Mouse (Mus musculus) CH12.LX (cell line): ENCODE measurements at regions not wholly inside any gene's neighbourhood (a gene's known extent, or its start where the extent isn't known, plus 50 kb on each side); places are given as distances from the start of the nearest gene placed in this dataset.

Source experiments
- DNase-seq: peaks from one replicate; pipeline ENCODE4 v3.0.0-alpha.2; 2013; ENCODE audit errors: extremely low read depth
- H3K27ac ChIP-seq: 2 replicates; pipeline ENCODE4 v1.5.1; 2012; ENCODE audit warnings: low read depth, mild to moderate bottlenecking, control low read depth, moderate library complexity; ENCODE audit not compliant: insufficient read depth
- H3K27me3 ChIP-seq: replicated peaks from 2 replicates; pipeline ENCODE3; 2012; ENCODE audit warnings: inconsistent platforms
- H3K36me3 ChIP-seq, 2 experiments: replicated peaks in 1 of 2; 2 replicates each; pipeline versions ENCODE3 to v1.6.1; 2012; ENCODE audit warnings: inconsistent platforms in 1 of 2, low read length in 1 of 2, mild to moderate bottlenecking in 1 of 2, mixed read lengths in 1 of 2, moderate library complexity in 1 of 2; ENCODE audit not compliant: control insufficient read depth in 1 of 2, insufficient read depth in 1 of 2
- H3K4me1 ChIP-seq, 2 experiments: 2 replicates each; pipeline ENCODE4 v1.6.1; 2012; ENCODE audit warnings: inconsistent platforms in 1 of 2, moderate library complexity in 1 of 2; ENCODE audit not compliant: insufficient read depth in 2 of 2, control insufficient read depth in 1 of 2
- H3K4me2 ChIP-seq: 2 replicates; pipeline ENCODE4 v1.6.1; 2012; ENCODE audit warnings: low read depth, mild to moderate bottlenecking, control low read depth; ENCODE audit not compliant: poor library complexity, insufficient read depth, severe bottlenecking
- H3K4me3 ChIP-seq, 3 experiments: fragments of 150-350 bp in 1 of 3; sonication (generic) in 1 of 3; replicated peaks in 1 of 3; 2 replicates each; pipeline versions ENCODE3 to v1.5.1; 2011 to 2012; ENCODE audit warnings: low read depth in 2 of 3, low read length in 2 of 3, mild to moderate bottlenecking in 2 of 3, moderate library complexity in 2 of 3, control low read depth in 1 of 3, improper control_type of control experiment in 1 of 3, inconsistent platforms in 1 of 3, mixed read lengths in 1 of 3; ENCODE audit not compliant: poor library complexity in 1 of 3
- H3K79me2 ChIP-seq: replicated peaks from 2 replicates; pipeline ENCODE4 v1.6.1; 2012; ENCODE audit warnings: mild to moderate bottlenecking, moderate library complexity; ENCODE audit not compliant: control insufficient read depth, poor library complexity, insufficient read depth, severe bottlenecking; ENCODE audit errors: extremely low read depth
- H3K9ac ChIP-seq: 2 replicates; pipeline ENCODE4 v1.6.1; 2012; ENCODE audit warnings: low read depth, mild to moderate bottlenecking, control low read depth, moderate library complexity; ENCODE audit not compliant: insufficient read depth
- H3K9me3 ChIP-seq: replicated peaks from 2 replicates; pipeline ENCODE3; 2012; ENCODE audit warnings: low read length, inconsistent platforms, mixed read lengths
- CHD1 ChIP-seq: IDR thresholded peaks from 2 replicates; pipeline ENCODE4 v1.6.1; 2012; ENCODE audit warnings: low read depth, low read length, improper control_type of control experiment, inconsistent platforms
- CHD2 ChIP-seq: IDR thresholded peaks from 2 replicates; pipeline ENCODE4 v1.6.1; 2011; ENCODE audit warnings: low read length, improper control_type of control experiment
- CTCF ChIP-seq, 2 experiments: IDR thresholded peaks in 1 of 2; conservative IDR thresholded peaks in 1 of 2; 2 replicates each; pipeline ENCODE4 v1.5.1; 2011 to 2012; ENCODE audit warnings: low read depth in 2 of 2, low read length in 2 of 2, improper control_type of control experiment in 1 of 2, inconsistent platforms in 1 of 2, mild to moderate bottlenecking in 1 of 2, moderate library complexity in 1 of 2
- E2F4 ChIP-seq: IDR thresholded peaks from 2 replicates; pipeline ENCODE4 v1.6.1; 2011; ENCODE audit warnings: low read depth, low read length, improper control_type of control experiment; ENCODE audit not compliant: insufficient replicate concordance
- ETS1 ChIP-seq: conservative IDR thresholded peaks from 2 replicates; pipeline ENCODE4 v1.6.1; 2012; ENCODE audit warnings: low read depth, mild to moderate bottlenecking, inconsistent platforms, low read length, improper control_type of control experiment, moderate library complexity
- HCFC1 ChIP-seq: IDR thresholded peaks from 2 replicates; pipeline ENCODE4 v1.6.1; 2012; ENCODE audit warnings: low read depth, mild to moderate bottlenecking, inconsistent platforms, low read length, improper control_type of control experiment
- IRF4 ChIP-seq: IDR thresholded peaks from 2 replicates; pipeline ENCODE4 v1.6.1; 2014; ENCODE audit warnings: low read depth, mild to moderate bottlenecking, inconsistent platforms, low read length, improper control_type of control experiment
- JUN ChIP-seq: IDR thresholded peaks from 2 replicates; pipeline ENCODE4 v1.6.1; 2011; ENCODE audit warnings: low read depth, mild to moderate bottlenecking, low read length, improper control_type of control experiment, moderate library complexity; ENCODE audit not compliant: insufficient read depth
- KAT2A ChIP-seq: IDR thresholded peaks from 2 replicates; pipeline ENCODE4 v1.6.1; 2012; ENCODE audit warnings: low read length, improper control_type of control experiment, inconsistent platforms; ENCODE audit not compliant: insufficient replicate concordance
- MEF2A ChIP-seq: IDR thresholded peaks from 2 replicates; pipeline ENCODE4 v1.6.1; 2014; ENCODE audit warnings: low read depth, mild to moderate bottlenecking, inconsistent platforms, low read length, improper control_type of control experiment, borderline replicate concordance
- MXI1 ChIP-seq: IDR thresholded peaks from 2 replicates; pipeline ENCODE4 v1.6.1; 2011; ENCODE audit warnings: mild to moderate bottlenecking, low read depth, low read length, improper control_type of control experiment
- NELFE ChIP-seq: IDR thresholded peaks from 2 replicates; pipeline ENCODE4 v1.6.1; 2011; ENCODE audit warnings: low read depth, low read length, improper control_type of control experiment
- NRF1 ChIP-seq: IDR thresholded peaks from 2 replicates; pipeline ENCODE4 v1.6.1; 2014; ENCODE audit warnings: low read depth, mild to moderate bottlenecking, inconsistent platforms, low read length, improper control_type of control experiment, moderate library complexity
- PAX5 ChIP-seq: IDR thresholded peaks from 2 replicates; pipeline ENCODE4 v1.6.1; 2012; ENCODE audit warnings: low read length, inconsistent platforms, mixed read lengths
- POLR2AphosphoS2 ChIP-seq: IDR thresholded peaks from 2 replicates; pipeline ENCODE4 v1.6.1; 2011; ENCODE audit warnings: low read depth, low read length, improper control_type of control experiment
- RCOR1 ChIP-seq: conservative IDR thresholded peaks from 2 replicates; pipeline ENCODE4 v1.6.1; 2012; ENCODE audit warnings: low read depth, mild to moderate bottlenecking, inconsistent platforms, low read length, improper control_type of control experiment
- USF2 ChIP-seq: conservative IDR thresholded peaks from 2 replicates; pipeline ENCODE4 v1.6.1; 2011; ENCODE audit warnings: low read depth, low read length, improper control_type of control experiment
- ZC3H11A ChIP-seq: IDR thresholded peaks from 2 replicates; pipeline ENCODE4 v1.6.1; 2012; ENCODE audit warnings: low read depth, mild to moderate bottlenecking, inconsistent platforms, low read length, improper control_type of control experiment
- ZKSCAN1 ChIP-seq: IDR thresholded peaks from 2 replicates; pipeline ENCODE4 v1.6.1; 2012; ENCODE audit warnings: low read depth, inconsistent platforms, low read length, improper control_type of control experiment, borderline replicate concordance
- ZNF384 ChIP-seq: IDR thresholded peaks from 2 replicates; pipeline ENCODE4 v1.6.1; 2012; ENCODE audit warnings: low read depth, low read length, improper control_type of control experiment, inconsistent platforms
- dilution Hi-C: fragments of 300-500 bp; cut with MboI; formaldehyde crosslinking; loops from 2 replicates; pipeline ENCODE4 v1.14.3; 2020; ENCODE audit warnings: low sequenced_read_pairs; ENCODE audit not compliant: extremely low pct_unique_long_range_greater_than_20kb, extremely low pct_ligation_motif_present
- in situ Hi-C: fragments of 300-500 bp; cut with MboI; formaldehyde crosslinking; loops from 3 replicates; pipeline ENCODE4 v1.14.3; 2019; ENCODE audit warnings: low sequenced_read_pairs, low pct_ligation_motif_present, low pct_unique_long_range_greater_than_20kb, mixed read lengths

DNA sequence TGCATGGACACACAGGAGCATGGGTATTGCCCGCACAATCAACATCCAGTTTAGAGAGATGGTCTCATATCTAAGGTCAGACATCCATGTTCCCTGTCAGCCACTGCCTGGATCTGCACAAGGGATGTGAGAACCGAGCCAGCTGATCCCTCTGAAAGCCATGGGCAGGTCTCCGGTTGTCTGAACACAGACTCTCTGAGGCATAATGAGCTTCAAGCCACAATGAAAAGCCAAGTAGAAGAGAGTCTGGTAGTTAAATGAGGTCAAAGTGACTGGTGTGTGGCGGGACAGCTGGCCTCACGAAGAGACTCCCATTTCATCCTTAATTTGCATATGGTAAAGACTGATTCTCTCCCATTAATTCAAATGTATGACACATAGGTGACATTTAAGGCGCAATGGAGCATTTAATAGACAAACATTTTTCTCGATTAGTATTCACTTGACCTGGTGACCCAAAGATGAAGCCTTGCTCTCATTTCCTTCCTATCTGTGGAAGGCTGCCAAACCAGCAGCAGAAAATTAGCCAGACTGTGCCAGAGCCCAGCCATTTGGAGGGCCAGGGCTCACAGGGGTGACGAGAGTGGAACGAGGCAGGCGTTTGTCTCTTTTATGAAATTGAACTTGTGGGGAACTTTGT is 132.2 kb downstream of the Rpl14 start:
- dilution Hi-C loops (no loop called here), in situ Hi-C loops (no loop called here)
- no peak for TF ChIP-seq JUN
- TF ChIP-seq ZC3H11A: no peak
- TF ChIP-seq MEF2A: no peak
- no peak for TF ChIP-seq ZKSCAN1
- no peak for TF ChIP-seq MXI1
- no peak for TF ChIP-seq PAX5
- TF ChIP-seq RCOR1: no peak
- no peak for TF ChIP-seq HCFC1
- no peak for TF ChIP-seq CHD2
- no peak for TF ChIP-seq ZNF384
- no peak for TF ChIP-seq POLR2AphosphoS2
- no peak for TF ChIP-seq IRF4
- no peak for TF ChIP-seq KAT2A
- TF ChIP-seq NELFE: no peak
- TF ChIP-seq E2F4: no peak
- no peak for TF ChIP-seq ETS1
- TF ChIP-seq CHD1: no peak
- TF ChIP-seq NRF1: no peak

DNA sequence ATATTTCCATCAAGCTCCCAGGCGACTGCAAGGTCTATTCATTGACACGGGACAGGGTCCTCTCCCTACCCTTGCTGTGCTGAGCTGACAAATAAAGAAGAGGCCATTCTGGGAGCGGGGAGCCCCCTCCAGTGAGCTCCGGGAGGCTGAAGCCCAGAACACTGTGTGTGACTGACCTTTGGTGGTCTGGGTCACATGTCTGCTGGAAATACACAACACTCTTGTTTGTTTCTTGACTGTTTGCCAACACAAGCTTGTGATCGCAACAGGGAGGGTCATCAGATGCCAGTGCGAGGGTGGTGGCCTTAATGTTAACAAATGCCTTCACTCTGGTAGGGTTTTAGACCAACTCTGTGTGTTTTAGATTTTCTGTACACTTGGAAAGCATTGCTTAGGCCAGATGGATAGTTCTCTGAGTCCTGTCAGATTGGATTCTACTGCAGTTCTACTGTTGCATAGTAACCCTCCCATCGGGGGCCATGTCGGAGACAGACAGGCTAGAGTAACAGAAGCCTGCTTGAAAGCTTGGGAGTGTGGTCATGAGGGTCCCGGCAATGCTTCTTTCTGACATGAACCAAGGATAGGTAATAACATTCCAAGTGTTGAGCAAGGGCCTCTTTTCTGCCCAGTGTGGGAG is 135.4 kb downstream of the Rpl14 start:
- Histone ChIP-seq H3K9ac (no peak overlapping the region), H3K36me3 (no peaks in the 10 kb centered on the region), H3K27ac (no peak overlapping the region), H3K4me1 (peaks cover 2 to 6% of the 10 kb centered on the region in 2 experiments; a peak in 2 of 4 replicates), H3K79me2 (no peaks in the 10 kb centered on the region), H3K9me3 (peaks cover 2% of the 10 kb centered on the region), H3K4me2 (no peak overlapping the region), H3K27me3 (no peaks in the 10 kb centered on the region), H3K4me3 (no peak overlapping the region)
- TF ChIP-seq CTCF (conservative IDR thresholded peaks at IDR 0.05 in 1 of 2, IDR thresholded peaks at IDR 0.05 in 1 of 2; ENCODE audit: low read depth in 2 of 2, low read length in 2 of 2) (no peak), USF2 (no peak), ZKSCAN1 (no peak)
- dilution Hi-C loops (no loop called here), in situ Hi-C loops (no loop called here)
- no peak for DNase-seq

More for the DNA sequence above, 132.2 kb downstream of the Rpl14 start:
- Histone ChIP-seq H3K79me2 (no peaks in the 10 kb centered on the region), H3K27ac (no peak overlapping the region), H3K27me3 (no peaks in the 10 kb centered on the region), H3K9ac (no peak overlapping the region), H3K4me3 (no peak overlapping the region), H3K4me2 (no peak overlapping the region), H3K36me3 (no peaks in the 10 kb centered on the region), H3K4me1 (peaks cover 2 to 6% of the 10 kb centered on the region in 2 experiments; a peak in 2 of 4 replicates), H3K9me3 (no peaks in the 10 kb centered on the region)
- no peak for DNase-seq
